In genomic region chr6:128022207-128022606, GRCm38 (mm10) we compare ENCODE assay signal across 11 mouse cellular contexts.
A peak's percentile ranks its signal among the peaks of the same experiment; 100 is the strongest.
DNase-seq lines count a peak whose midpoint lies in the region; ATAC-seq and TF ChIP-seq lines count a peak whose summit lies in the region.
"Had no signal": no experiment of that assay in that cellular context is flagged by ENCODE, and none has a peak within 500 bp of the region (broad histone marks: within the 10 kb centered on the region; RNA-seq: fewer than 3 reads in every experiment).

No protein-coding gene starts in this region.

- no peak overlapping the region for H3K9ac ChIP-seq in kidney, postnatal 0 days (ENCODE audit: low read depth, low read length)
- no peak overlapping the region for H3K9ac ChIP-seq in stomach, embryonic 15.5 days

- H3K27me3 ChIP-seq in kidney, postnatal 0 days (ENCODE audit: insufficient read depth, low read length), result no peaks in the 10 kb centered on the region
- H3K27me3 ChIP-seq in limb, embryonic 10.5 days (ENCODE audit: low read depth, poor library complexity, severe bottlenecking), result no peaks in the 10 kb centered on the region
- H3K27me3 ChIP-seq in stomach, embryonic 15.5 days (replicated peaks), result no peaks in the 10 kb centered on the region

- H3K9me3 ChIP-seq in kidney, postnatal 0 days (replicated peaks; ENCODE audit: low read length), result no peaks in the 10 kb centered on the region
- H3K9me3 ChIP-seq in limb, embryonic 10.5 days (replicated peaks), result no peaks in the 10 kb centered on the region
- H3K9me3 ChIP-seq in stomach, embryonic 15.5 days, result no peaks in the 10 kb centered on the region

- 37% methylated on average over 6 of the region's 6 CpGs for WGBS in kidney, postnatal 0 days
- WGBS in limb, embryonic 10.5 days, result 15% methylated on average over 6 of the region's 6 CpGs
- 48% methylated on average over 6 of the region's 6 CpGs for WGBS in stomach, embryonic 15.5 days

- peak; percentile 25 for ATAC-seq in kidney, postnatal 0 days (replicated peaks; ENCODE audit: low FRiP score, low read depth)
- no peak for ATAC-seq in stomach, embryonic 15.5 days (ENCODE audit: insufficient read depth, low FRiP score, low read depth)

- intact Hi-C loops in left cerebral cortex, postnatal 36 days (cut with DNase I), result no loop called here

- TF ChIP-seq CTCF in kidney, postnatal 0 days (IDR thresholded peaks at IDR 0.05; ENCODE audit: low read depth), result no peak

- no peak overlapping the region for H3K27ac ChIP-seq in kidney, postnatal 0 days
- peak overlapping the region; percentile 83 for H3K27ac ChIP-seq in limb, embryonic 10.5 days
- H3K27ac ChIP-seq in stomach, embryonic 15.5 days, result peak overlapping the region; percentile 79
- H3K27ac ChIP-seq: macrophage had no signal

- no peak overlapping the region for H3K4me2 ChIP-seq in kidney, postnatal 0 days (ENCODE audit: low read length)
- no peak overlapping the region for H3K4me2 ChIP-seq in stomach, embryonic 15.5 days

- peaks cover 17% of the 10 kb centered on the region; the same call in 1 of the 2 replicates for H3K4me1 ChIP-seq in kidney, postnatal 0 days (replicated peaks; ENCODE audit: insufficient read depth, low read length)
- peaks cover 70% of the 10 kb centered on the region for H3K4me1 ChIP-seq in limb, embryonic 10.5 days
- H3K4me1 ChIP-seq in stomach, embryonic 15.5 days, result peaks cover 25% of the 10 kb centered on the region

- H3K4me3 ChIP-seq in kidney, postnatal 0 days (replicated peaks; ENCODE audit: low read depth, low read length), result no peak overlapping the region
- H3K4me3 ChIP-seq in limb, embryonic 10.5 days, result 0 out of 2 replicates have a peak overlapping the region, but pooled peaks have one; percentile 11
- no peak overlapping the region for H3K4me3 ChIP-seq in stomach, embryonic 15.5 days (replicated peaks)

- H3K36me3 ChIP-seq in kidney, postnatal 0 days (ENCODE audit: insufficient read depth, low read length), result no peaks in the 10 kb centered on the region
- peaks cover 8% of the 10 kb centered on the region for H3K36me3 ChIP-seq in limb, embryonic 10.5 days
- H3K36me3 ChIP-seq in stomach, embryonic 15.5 days, result no peaks in the 10 kb centered on the region

- peak; percentile 46 for DNase-seq in cerebellum, adult 9-11 months
- DNase-seq in cerebellum, postnatal 4 days (ENCODE audit: low spot score in 2 of 2), result no peak
- DNase-seq in kidney, postnatal 0 days (ENCODE audit: low spot score), result peak; percentile 30
- no peak for DNase-seq in kidney, adult 11 months
- peak; percentile 72 for DNase-seq in limb, embryonic 10.5 days (ENCODE audit: low spot score)
- DNase-seq in left cerebral cortex, postnatal 36 days (ENCODE audit: low spot score in 2 of 2), result no peak
- no peak for DNase-seq in right cerebral cortex, postnatal 36 days (ENCODE audit: low spot score in 2 of 2)
- DNase-seq: cerebellum, adult 11 months; liver had no signal

Comparison
In these comparisons a context has a peak if more than half of its experiments do, and no peak if none do; other contexts are left out.
1. DNase-seq: peak in cerebellum, adult 9-11 months (single experiment), kidney, postnatal 0 days (single experiment) and limb, embryonic 10.5 days (single experiment); none in cerebellum, postnatal 4 days (0 of 2), kidney, adult 11 months (single experiment), left cerebral cortex, postnatal 36 days (0 of 2) and right cerebral cortex, postnatal 36 days (0 of 2).